Mouse (Mus musculus) neural tube, embryonic 11.5 days (tissue): ENCODE measurements at regions not wholly inside any gene's neighbourhood (a gene's known extent, or its start where the extent isn't known, plus 50 kb on each side); places are given as distances from the start of the nearest gene placed in this dataset.

ENCODE experiments used
- ATAC-seq: fragments of 200-750 bp; cut with Nextera tagmentation; 2 replicates; pipeline ENCODE4 v1.8.0; 2017; ENCODE audit warnings: moderate number of reproducible peaks, mild to moderate bottlenecking, moderate TSS enrichment, moderate library complexity; ENCODE audit not compliant: insufficient read depth, low FRiP score, low TSS enrichment
- DNase-seq: peaks from one replicate; pipeline ENCODE4 v3.0.0-alpha.2; 2015; ENCODE audit warnings: low spot score
- H3K27ac ChIP-seq: fragments of 300-500 bp; sonication (generic); 2 replicates; pipeline ENCODE4 v1.5.1; 2014; ENCODE audit warnings: low read depth, mild to moderate bottlenecking, low read length
- H3K27me3 ChIP-seq: fragments of 300-500 bp; sonication (generic); 2 replicates; pipeline ENCODE4 v1.6.1; 2014; ENCODE audit warnings: mild to moderate bottlenecking, low read length, mixed read lengths; ENCODE audit not compliant: control insufficient read depth, insufficient read depth
- H3K36me3 ChIP-seq: fragments of 300-500 bp; sonication (generic); 2 replicates; pipeline ENCODE4 v1.6.1; 2014; ENCODE audit warnings: mild to moderate bottlenecking, low read length, moderate library complexity, mixed read lengths; ENCODE audit not compliant: control insufficient read depth, insufficient read depth
- H3K4me1 ChIP-seq: fragments of 300-500 bp; sonication (generic); 2 replicates; pipeline ENCODE4 v1.6.1; 2014; ENCODE audit warnings: low read length, mixed read lengths; ENCODE audit not compliant: control insufficient read depth, insufficient read depth
- H3K4me2 ChIP-seq: fragments of 300-500 bp; sonication (generic); 2 replicates; pipeline ENCODE4 v1.6.1; 2014; ENCODE audit warnings: low read depth, mild to moderate bottlenecking, moderate library complexity
- H3K4me3 ChIP-seq: fragments of 300-500 bp; sonication (generic); 2 replicates; pipeline ENCODE4 v1.5.1; 2014; ENCODE audit warnings: low read depth, low read length
- H3K9ac ChIP-seq: fragments of 300-500 bp; sonication (generic); 2 replicates; pipeline ENCODE4 v1.6.1; 2014; ENCODE audit warnings: mild to moderate bottlenecking, low read length
- H3K9me3 ChIP-seq: fragments of 300-500 bp; sonication (generic); 2 replicates; pipeline ENCODE4 v1.6.1; 2016; ENCODE audit warnings: low read length; ENCODE audit not compliant: control insufficient read depth
- WGBS: fragments of 180-500 bp; shearing (Covaris S2); extraction: QIAGEN DNeasy Blood & Tissue Kit; methylation state at CpG from one replicate; pipeline ENCODE4 v1.1.7; 2014; 5-methylcytosine and 5-hydroxymethylcytosine counted together

DNA sequence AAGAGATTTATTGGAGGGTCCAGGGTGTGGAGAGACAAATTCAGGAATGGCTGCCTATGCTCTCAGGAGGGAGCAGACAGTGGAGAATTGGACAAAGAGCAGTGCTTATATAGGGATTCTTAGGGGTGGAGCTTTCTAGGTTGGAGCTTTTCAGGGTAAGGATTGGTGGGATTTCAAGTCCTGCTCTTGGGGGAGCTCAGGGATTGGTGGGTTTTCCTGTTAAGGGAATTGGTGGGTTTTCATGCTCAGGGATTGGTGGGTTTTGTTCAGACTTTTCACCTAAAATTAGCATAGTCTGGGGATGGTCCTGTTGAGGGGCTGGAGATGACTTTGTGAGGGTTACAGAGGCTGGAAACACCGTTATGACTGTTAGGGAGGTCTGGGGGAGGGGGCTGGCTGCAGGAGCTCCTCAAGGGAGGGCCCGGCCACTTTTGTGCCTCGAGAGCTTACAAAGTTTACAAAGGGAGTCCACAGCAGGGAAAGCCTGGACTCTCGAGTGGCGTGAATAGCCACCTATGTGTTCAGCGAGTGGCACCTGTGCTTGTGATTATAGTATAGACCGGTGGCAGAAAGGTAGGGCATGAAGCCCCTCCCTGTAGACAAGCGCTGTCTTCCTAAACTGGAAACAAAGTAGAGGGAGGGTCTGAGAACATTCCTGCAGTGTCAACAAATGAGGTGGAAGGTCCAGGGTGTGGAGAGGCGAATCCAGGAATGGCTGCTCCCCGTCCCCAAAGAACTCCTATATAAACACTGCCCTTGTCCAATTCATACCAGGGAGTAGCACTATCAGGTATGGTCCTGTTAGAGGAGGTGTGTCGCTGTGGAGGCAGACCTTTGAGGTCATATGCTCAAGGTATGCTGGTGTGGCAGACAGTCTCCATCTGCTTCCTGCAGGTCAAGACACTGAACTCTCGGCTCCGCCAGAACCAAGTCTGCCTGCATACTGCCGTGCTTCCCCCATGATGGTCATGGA, 278.1 kb upstream of the Zfp64 start:
- DNase-seq (no peak), ATAC-seq (no peak)
- H3K4me1 ChIP-seq, result no peaks in the 10 kb centered on the region
- no peaks in the 10 kb centered on the region for H3K9me3 ChIP-seq
- no peaks in the 10 kb centered on the region for H3K27me3 ChIP-seq
- H3K4me3 ChIP-seq, result no peak overlapping the region
- H3K9ac ChIP-seq, result no peak overlapping the region
- no peak overlapping the region for H3K27ac ChIP-seq
- no peaks in the 10 kb centered on the region for H3K36me3 ChIP-seq
- no peak overlapping the region for H3K4me2 ChIP-seq
- WGBS, result 82% methylated on average over 14 of the region's 14 CpGs

- Histone ChIP-seq H3K9ac (no peak overlapping the region), H3K27me3 (no peaks in the 10 kb centered on the region), H3K4me1 (no peaks in the 10 kb centered on the region), H3K9me3 (no peaks in the 10 kb centered on the region), H3K36me3 (no peaks in the 10 kb centered on the region), H3K4me3 (no peak overlapping the region), H3K4me2 (no peak overlapping the region), H3K27ac (no peak overlapping the region)
- no peak for ATAC-seq
- WGBS, result 90% methylated on average over 8 of the region's 8 CpGs
- no peak for DNase-seq
These were observed 266.9 kb upstream of the Zfp64 start for GRCm38 (mm10) chr2:169222264-169222663.

DNA sequence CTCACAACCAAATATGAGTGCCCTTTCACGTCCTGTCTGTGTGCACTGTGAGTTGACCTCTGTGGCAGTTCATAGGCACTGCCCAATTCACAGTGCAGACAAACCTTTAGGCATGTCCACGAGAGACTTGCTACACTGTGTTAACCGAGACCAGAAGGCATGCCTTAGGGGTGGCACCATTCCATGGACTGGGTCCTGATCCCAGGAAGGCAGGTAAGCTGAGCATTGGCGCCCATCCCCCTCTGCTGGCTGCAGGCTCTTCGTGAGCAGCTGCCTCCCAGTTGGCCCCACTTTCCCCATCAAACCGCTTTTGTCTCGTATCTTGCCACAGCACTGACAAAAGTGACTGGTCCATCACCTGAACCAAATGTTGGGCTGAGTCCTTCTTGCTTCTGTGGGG, 265.8 kb upstream of the Zfp64 start:
- no peaks in the 10 kb centered on the region for H3K4me1 ChIP-seq
- H3K36me3 ChIP-seq, result no peaks in the 10 kb centered on the region
- WGBS, result 76% methylated on average over 7 of the region's 7 CpGs
- H3K9me3 ChIP-seq, result no peaks in the 10 kb centered on the region
- H3K27me3 ChIP-seq, result no peaks in the 10 kb centered on the region
- no peak overlapping the region for H3K9ac ChIP-seq
- no peak overlapping the region for H3K4me3 ChIP-seq
- no peak for DNase-seq
- no peak overlapping the region for H3K27ac ChIP-seq
- ATAC-seq, result no peak
- H3K4me2 ChIP-seq, result no peak overlapping the region

DNA sequence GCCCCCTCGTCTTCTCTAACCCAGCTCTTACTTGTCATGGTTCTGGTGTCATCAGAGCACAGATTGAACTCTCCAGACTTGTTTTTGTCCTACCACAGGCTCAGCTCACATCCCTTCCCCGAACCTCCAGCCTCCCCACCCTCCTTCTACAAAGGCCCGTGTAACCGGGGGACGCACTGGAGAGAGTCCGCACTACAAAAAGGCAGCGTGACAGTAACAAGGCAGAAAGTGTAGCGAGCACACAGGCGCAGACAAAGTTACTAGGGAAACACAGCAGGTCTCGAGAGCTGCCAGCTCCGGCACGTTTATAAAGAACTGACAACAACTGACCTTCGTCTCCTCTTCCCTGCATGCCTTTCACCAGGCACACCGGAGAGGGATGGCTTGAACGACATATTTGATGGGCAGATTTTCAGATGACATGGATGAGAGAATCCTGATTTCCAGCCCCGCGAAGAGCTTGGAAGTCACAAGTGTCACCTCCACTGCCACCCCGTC, 260.2 kb upstream of the Zfp64 start:
- no peak overlapping the region for H3K27ac ChIP-seq
- H3K27me3 ChIP-seq, result no peaks in the 10 kb centered on the region
- no peak overlapping the region; the same call in 1 of the 2 replicates for H3K9ac ChIP-seq
- H3K36me3 ChIP-seq, result no peaks in the 10 kb centered on the region
- DNase-seq (no peak), ATAC-seq (no peak)
- WGBS, result 74% methylated on average over 18 of the region's 18 CpGs
- no peak overlapping the region for H3K4me2 ChIP-seq
- H3K4me1 ChIP-seq, result no peaks in the 10 kb centered on the region
- H3K4me3 ChIP-seq, result no peak overlapping the region
- H3K9me3 ChIP-seq, result no peaks in the 10 kb centered on the region

GRCm38 (mm10) chr2:169214396-169214795, 259.0 kb upstream of the Zfp64 start:
- H3K36me3 ChIP-seq, result no peaks in the 10 kb centered on the region
- WGBS, result 85% methylated on average over 1 of the region's 1 CpGs
- H3K27ac ChIP-seq, result no peak overlapping the region
- H3K9ac ChIP-seq, result no peak overlapping the region
- H3K4me1 ChIP-seq, result no peaks in the 10 kb centered on the region
- no peak for ATAC-seq
- no peak overlapping the region for H3K4me2 ChIP-seq
- no peak for DNase-seq
- H3K27me3 ChIP-seq, result no peaks in the 10 kb centered on the region
- no peaks in the 10 kb centered on the region for H3K9me3 ChIP-seq
- H3K4me3 ChIP-seq, result no peak overlapping the region

DNA sequence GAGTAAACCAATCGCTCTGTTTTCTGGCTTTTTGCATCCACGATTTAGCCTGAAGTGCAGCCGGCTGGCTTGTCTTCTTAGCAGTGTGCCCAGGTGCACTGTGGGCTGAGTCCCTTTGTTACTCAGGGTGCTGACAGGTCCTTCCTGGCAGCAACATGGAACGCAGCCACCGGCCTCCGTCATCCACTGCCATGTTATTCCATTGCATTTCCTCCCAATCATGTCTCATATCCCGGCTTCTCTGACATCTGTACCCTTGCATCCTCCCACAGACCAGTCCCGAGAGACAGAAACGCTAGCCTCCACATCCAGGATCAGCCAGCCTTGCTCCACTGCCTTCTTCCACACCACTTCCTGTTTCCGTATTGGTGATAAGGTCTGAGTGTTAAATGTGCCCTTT, 257.9 kb upstream of the Zfp64 start:
- H3K4me1 ChIP-seq, result no peaks in the 10 kb centered on the region
- H3K9ac ChIP-seq, result no peak overlapping the region
- DNase-seq (no peak), ATAC-seq (no peak)
- H3K27me3 ChIP-seq, result no peaks in the 10 kb centered on the region
- 64% methylated on average over 10 of the region's 10 CpGs for WGBS
- no peak overlapping the region for H3K4me2 ChIP-seq
- H3K4me3 ChIP-seq, result no peak overlapping the region
- H3K9me3 ChIP-seq, result no peaks in the 10 kb centered on the region
- no peaks in the 10 kb centered on the region for H3K36me3 ChIP-seq
- no peak overlapping the region for H3K27ac ChIP-seq

DNA sequence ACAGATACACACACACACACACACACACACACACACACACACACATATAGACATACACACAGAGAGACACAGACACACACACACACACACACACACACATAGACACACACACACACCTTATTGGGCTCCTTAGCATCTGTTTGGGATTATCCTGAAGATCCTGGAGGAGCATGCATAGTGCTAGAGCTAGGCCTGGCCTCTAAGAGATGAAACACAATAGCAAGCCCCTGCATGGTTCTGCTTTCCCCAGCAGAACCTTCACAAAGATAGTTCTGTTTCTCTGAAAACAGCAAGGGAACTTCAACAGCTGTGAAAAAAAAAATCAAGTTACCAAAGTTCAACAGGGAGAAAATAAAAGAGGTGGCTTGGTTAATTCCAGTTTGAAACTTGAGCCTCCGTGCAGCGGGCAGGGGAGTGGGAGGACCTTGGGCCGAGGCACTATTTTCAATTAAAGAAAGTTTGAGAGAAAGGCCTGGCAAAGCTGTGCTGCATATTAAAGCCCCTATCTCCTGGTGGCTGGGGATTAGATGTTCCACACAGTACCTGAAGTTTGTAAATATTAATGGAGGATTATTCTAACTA, 257.4 kb upstream of the Zfp64 start:
- Histone ChIP-seq H3K4me3 (no peak overlapping the region), H3K4me2 (no peak overlapping the region), H3K27ac (no peak overlapping the region), H3K36me3 (no peaks in the 10 kb centered on the region), H3K9ac (no peak overlapping the region), H3K4me1 (no peaks in the 10 kb centered on the region), H3K27me3 (no peaks in the 10 kb centered on the region), H3K9me3 (no peaks in the 10 kb centered on the region)
- 30% methylated on average over 3 of the region's 3 CpGs for WGBS
- DNase-seq (no peak), ATAC-seq (no peak)

- DNase-seq, result peak; percentile 57
- Histone ChIP-seq H3K9me3 (no peaks in the 10 kb centered on the region), H3K36me3 (no peaks in the 10 kb centered on the region), H3K4me3 (no peak overlapping the region), H3K27ac (no peak overlapping the region), H3K9ac (no peak overlapping the region), H3K4me1 (peaks cover 9% of the 10 kb centered on the region), H3K4me2 (0 out of 2 replicates have a peak overlapping the region, but pooled peaks have one; percentile 12), H3K27me3 (no peaks in the 10 kb centered on the region)
- peak; percentile 55 for ATAC-seq
- 45% methylated on average over 19 of the region's 19 CpGs for WGBS
These were observed 248.9 kb upstream of the Zfp64 start for GRCm38 (mm10) chr2:169204254-169204752.
